Mouse (Mus musculus): ENCODE measurements around the gene Tmcc2.

DNA sequence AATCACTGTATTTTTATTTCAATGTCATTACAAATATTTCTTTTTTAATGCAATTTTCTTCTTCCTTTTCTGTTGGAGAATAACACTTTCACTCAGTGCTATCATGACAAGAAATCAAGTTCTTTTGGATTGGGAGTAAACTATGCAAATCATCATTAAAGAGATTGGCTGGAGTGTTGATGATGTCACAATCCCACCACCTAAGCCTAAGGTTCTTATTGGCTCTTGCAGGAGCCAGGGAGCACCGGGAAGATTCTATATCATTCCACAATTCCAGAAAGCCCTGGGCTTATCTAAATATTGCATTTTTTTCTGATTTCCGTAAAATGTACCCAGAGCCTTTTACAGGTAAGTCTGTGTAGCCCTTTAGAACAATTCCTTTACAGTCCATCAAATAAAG, 5.6 kb upstream of the Tmcc2 start:
- no peak for TF ChIP-seq EP300 (IDR thresholded peaks at IDR 0.05; ENCODE audit: low read depth)
- no peak for TF ChIP-seq CTCF (IDR thresholded peaks at IDR 0.05; ENCODE audit: low read depth)
